Mouse (Mus musculus) left cerebral cortex, adult 8-10 months (tissue): ENCODE data around the gene Ltbp1. TPM values are rescaled to one million over a fixed set of nuclear protein-coding genes. Genes with fewer than 3 reads are reported as not detected.

Experiments used
- DNase-seq, 2 experiments: peaks; one replicate each; pipeline ENCODE4 v3.0.0; 2022; ENCODE audit warnings: low spot score in 2 of 2
- total RNA-seq, 4 experiments: library from RNA; stranded (reverse); gene quantifications; 2 replicates each; pipeline ENCODE4 v1.2.4; 2022

Ltbp1 gene
- total RNA-seq, 4 experiments from 2014 or later = 7.6 to 9.1 (median 8.0) TPM

GRCm38 (mm10) chr17:75171659-75172058 is 166.3 kb downstream of the Ltbp1 start:
- no peak for DNase-seq

DNA sequence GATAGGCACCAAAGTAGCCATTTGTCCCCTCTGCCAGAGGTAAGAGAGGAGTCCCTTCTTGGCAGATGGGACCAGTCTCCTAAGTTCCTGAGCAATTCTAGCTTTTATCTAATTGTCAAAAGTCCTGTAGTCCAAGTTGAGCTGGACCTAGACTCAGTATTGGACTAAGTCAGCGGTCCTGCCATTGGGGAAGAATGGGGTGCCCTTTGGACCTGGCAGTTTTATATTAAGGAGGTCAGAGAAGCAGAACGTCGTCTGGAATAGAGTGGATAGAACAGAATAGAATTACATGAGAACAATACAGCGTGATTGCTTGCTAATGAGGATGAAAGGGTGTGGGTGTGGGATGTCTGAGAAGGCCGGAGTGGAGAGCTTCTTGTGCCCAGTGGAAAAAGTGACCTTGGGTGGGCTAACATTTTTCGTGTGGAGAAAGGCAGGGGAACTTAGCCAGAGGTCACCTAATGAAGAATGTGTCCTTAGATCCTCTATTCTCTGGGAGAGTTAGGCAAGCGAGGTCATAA is 167.4 kb downstream of the Ltbp1 start:
- DNase-seq = no peak

DNA sequence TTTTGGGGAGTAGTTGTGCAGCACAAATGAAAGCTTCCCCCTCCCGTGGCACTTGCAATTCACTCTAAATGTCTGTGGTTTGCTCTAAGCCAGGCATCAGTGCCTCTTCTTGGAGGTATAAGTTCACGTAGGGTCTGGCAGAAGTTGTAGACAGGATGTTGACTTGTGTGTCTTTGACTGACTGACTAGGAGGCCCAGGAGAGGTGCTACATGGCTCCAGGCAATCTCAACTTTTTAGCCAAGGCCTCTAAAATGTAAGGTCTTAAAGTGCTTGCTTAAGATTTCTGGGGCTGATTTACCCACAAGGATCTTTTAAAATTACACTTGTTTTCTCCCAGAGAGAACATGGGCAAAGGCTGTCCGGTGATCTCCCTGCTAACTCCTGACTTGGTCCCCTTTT is 169.1 kb downstream of the Ltbp1 start:
- no peak for DNase-seq

- no peak for DNase-seq
Observed at GRCm38 (mm10) chr17:75177920-75178867, 172.8 kb downstream of the Ltbp1 start.

DNA sequence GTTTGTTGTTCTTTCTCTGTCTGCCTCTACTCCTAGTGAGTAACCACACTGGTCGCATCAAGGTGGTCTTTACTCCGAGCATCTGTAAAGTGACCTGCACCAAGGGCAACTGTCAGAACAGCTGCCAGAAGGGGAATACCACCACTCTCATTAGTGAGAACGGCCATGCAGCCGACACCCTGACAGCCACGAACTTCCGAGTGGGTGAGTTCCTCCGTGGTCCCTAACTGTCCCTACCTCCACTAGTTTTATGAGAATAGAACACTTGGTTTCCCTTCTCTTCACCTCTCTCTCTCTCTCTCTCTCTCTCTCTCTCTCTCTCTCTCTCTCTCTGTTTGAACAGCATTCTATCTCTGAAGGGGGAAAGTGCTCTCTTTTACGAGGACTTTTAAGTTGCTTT is 173.6 kb downstream of the Ltbp1 start:
- no peak for DNase-seq

DNA sequence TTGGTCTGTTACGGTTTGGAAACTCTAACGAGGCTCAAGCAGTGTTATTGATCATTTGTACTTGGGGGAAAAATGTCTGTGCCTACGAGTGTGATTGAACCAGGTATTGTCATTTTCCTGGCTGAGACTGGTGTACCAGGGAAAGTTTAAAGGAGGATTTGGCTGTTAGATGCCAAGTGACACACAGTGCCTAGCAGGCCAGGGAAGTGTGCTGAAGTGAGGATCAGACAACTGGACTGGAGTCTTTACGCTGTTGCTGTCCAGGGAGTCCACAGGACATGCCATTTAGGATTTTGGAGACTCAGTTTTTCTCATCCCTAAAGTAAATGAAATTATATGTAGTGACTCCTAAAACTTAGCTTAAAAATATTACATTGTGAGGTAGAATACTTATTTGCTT is 174.9 kb downstream of the Ltbp1 start:
- DNase-seq = no peak

GRCm38 (mm10) chr17:75180956-75181588 is 175.7 kb downstream of the Ltbp1 start:
- no peak for DNase-seq

GRCm38 (mm10) chr17:75182319-75183001 is 177.1 kb downstream of the Ltbp1 start:
- DNase-seq = no peak

DNA sequence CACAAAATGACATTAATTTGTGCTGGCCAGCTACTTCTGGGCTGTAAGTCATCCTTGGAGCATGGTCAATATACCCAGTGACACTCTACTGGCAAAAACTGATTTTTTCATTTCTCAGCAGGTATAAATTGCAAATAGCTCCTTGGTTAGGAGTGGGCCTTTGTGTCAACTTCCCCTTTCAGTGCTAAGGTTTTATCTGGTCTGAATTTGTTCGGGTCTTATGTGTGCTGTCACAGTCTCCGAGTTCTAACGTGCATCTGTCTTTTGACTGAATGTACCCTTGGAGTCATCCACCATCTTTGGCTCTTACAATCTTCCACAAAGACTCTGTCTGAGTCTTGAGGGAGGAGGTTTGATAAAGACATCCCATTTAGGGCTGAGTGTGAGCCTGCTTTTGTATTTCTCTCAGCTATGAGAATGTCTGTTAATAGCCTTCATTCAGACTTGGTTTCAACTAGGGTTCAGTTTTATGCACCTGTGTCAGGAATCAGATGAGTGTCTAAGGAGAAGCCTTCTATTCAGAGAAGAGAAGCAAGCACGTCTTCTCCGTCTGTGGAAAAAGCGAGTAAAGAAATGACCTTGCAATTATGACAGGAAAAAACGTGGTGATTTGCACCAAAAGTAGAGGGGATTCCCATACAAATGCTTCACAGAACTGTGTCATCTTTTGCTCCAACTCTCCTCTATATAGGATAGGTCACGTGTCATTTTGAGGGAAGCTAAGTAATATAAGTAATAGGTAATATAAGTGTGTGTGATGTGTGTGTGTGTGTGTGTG is 181.6 kb downstream of the Ltbp1 start:
- no peak for DNase-seq

DNA sequence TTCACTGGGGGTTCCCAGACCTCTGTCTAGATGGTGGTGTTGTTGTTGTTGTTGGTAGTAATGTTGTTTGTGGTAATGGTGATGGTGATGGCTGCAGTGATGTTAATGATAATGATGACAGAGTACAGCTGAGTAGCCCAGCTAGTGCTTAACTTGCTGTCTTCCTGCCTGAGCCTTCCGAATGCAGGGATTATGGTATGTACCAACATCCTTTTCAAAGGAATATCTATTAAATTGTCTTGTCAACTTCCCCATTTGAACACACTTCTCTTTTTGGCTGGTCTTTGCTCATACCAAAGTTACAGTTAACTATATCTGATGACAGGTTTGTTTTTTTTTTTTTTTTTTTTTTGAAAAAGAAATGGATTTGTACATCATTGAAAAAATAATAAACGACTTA is 191.6 kb downstream of the Ltbp1 start:
- DNase-seq = no peak

- no peak for DNase-seq
Observed at GRCm38 (mm10) chr17:75198767-75199166, 193.4 kb downstream of the Ltbp1 start.

DNA sequence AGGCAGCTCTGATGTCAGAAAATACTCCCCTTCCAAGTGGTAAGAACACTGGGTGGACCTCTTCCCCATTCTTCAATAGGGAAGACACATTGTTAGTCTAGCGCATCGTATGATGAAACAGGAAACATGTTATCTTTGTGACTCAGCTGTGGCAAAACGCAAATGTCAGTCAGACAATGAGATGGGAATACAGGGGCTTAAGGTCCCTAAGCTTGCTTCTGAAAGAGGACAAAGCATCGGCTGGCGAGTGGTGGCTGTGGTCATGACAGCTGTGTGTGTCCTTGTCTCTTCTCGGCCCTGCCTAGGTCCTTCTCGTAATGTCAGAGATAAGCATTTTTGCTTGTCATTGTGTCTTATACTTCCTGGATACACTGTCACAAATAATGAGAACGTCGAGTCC is 194.3 kb downstream of the Ltbp1 start:
- no peak for DNase-seq

GRCm38 (mm10) chr17:75202314-75202713 is 196.9 kb downstream of the Ltbp1 start:
- DNase-seq = no peak

DNA sequence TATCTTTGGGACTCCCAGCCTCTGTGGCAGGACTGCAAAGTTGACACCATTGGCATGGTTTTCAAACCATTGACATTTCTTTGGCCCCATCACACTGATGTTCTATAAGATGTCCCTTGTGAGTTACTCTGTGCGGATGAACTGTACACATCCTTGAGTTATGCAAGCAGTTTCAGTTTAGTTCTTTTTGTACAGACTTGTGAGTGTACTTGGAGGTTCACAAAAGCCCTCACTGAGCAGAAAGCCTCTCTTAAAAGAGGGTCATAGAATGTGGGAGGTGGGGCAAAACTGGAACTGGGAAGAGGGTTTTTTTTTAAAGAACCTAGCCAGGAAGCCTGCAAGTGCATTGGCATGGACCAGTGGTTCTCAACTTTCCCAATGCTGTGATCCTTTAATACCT is 198.7 kb downstream of the Ltbp1 start:
- DNase-seq = no peak

- DNase-seq = no peak
Observed at GRCm38 (mm10) chr17:75206281-75206680, 200.9 kb downstream of the Ltbp1 start.

DNA sequence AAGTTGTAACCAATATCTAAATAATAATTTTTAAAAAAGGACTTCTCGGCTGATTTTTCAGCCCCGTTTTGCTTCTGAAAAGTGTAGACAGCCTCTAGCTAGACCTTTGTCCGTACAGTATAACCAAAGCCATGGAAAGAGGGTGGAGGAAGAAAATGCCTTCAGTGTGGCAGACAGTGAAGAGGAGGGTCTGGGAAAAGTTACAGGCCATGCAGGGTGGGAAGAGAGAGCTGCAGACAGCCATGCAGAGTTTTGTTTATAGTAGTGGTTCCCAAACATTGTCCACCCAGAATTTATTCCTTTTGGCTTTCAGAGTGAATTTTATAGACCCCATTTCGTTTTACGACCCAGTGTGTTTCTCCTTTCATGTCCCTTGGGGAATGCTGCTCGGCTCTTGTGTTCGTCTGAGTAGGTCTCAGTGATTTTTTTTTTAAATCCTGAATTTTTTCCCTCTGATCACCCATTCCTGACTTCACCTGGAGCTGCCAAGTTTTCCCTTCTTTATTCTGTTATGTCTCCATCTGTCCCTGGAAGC is 202.9 kb downstream of the Ltbp1 start:
- DNase-seq = no peak

- no peak for DNase-seq
Observed at GRCm38 (mm10) chr17:75210526-75210925, 205.2 kb downstream of the Ltbp1 start.

GRCm38 (mm10) chr17:75216362-75216761 is 211.0 kb downstream of the Ltbp1 start:
- no peak for DNase-seq

DNA sequence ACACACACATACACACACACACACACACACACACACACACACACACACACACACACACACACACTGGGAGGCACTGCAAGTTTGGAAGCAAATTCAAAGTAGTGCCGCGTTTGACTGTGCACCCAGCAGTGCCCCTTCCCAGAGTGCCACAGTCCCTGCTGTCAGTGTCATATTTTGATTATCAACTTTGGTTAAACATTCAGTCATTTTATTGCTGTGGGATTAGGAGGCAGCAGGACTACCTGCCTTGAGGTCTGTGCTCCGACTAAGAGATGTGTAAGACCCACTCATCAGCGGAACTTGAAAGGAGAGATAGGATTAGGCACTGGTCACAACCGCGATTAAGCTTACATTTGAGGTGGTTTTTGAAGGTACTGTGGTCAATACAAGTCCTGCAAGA is 213.3 kb downstream of the Ltbp1 start:
- DNase-seq = no peak

- no peak for DNase-seq
Observed at GRCm38 (mm10) chr17:75228321-75228720, 223.0 kb downstream of the Ltbp1 start.

- DNase-seq = no peak
Observed at GRCm38 (mm10) chr17:75233206-75233605, 227.8 kb downstream of the Ltbp1 start.
